Comparison of ENCODE assay signal across 20 mouse cellular contexts in the genomic region with DNA sequence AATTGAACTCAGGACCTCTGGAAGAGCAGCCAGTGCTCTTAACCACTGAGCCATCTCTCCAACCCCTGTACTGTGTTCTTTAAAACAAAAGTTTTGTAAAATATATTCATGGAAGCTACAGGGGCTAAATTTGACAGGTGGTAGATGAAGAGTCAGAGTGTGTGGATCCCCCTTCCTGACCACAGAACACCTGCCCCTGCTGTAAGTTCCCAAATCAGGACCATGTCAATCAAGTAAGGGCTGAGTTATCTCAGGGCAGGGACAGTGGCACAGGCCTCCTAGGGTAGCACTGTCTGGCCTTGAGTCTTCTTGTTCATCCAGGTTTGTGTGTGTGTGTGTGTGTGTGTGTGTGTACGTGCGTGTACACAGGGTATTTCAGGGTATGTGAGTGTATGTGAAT. TPM values are rescaled to one million over a fixed set of nuclear protein-coding genes. Genes with fewer than 3 reads are reported as not detected.
DNase-seq lines count a peak whose midpoint lies in the region; ATAC-seq and TF ChIP-seq lines count a peak whose summit lies in the region.
"Had no signal": no experiment of that assay in that cellular context is flagged by ENCODE, and none has a peak within 500 bp of the region (broad histone marks: within the 10 kb centered on the region; RNA-seq: fewer than 3 reads in every experiment).

No protein-coding gene starts in this region.

- no peak for TF ChIP-seq EP300 in CH12.LX (IDR thresholded peaks at IDR 0.05; ENCODE audit: low read length)

- DNase-seq in A20 (ENCODE audit: low read depth, low spot score) (peak; percentile 72), CH12.LX (ENCODE audit: extremely low read depth) (peak; percentile 44)
- no peak for DNase-seq in thymus, adult 18-20 months
- DNase-seq: adrenal gland, adult 2 months; adrenal gland, adult 8-10 months; adrenal gland, postnatal 10 days; adrenal gland, postnatal 14 days; adrenal gland, postnatal 25 days; adrenal gland, postnatal 36 days; B cell, adult 2 months; cerebellum, adult 11 months; cerebellum, adult 11-12 months; cerebellum, adult 18-20 months; cerebellum, adult 2 months; cerebellum, adult 8-10 months had no signal

- in situ Hi-C loops in CH12.LX (cut with MboI; ENCODE audit: low pct_ligation_motif_present, low pct_unique_long_range_greater_than_20kb, low sequenced_read_pairs): no loop called here

- H3K36me3 ChIP-seq in CH12.LX (replicated peaks in 1 of 2; ENCODE audit: control insufficient read depth in 1 of 2, insufficient read depth in 1 of 2, low read length in 1 of 2): peaks cover 0 to 3% of the 10 kb centered on the region in 2 experiments
- H3K36me3 ChIP-seq in midbrain, embryonic 16.5 days (ENCODE audit: control insufficient read depth, insufficient read depth, low read length): no peaks in the 10 kb centered on the region
- H3K36me3 ChIP-seq: G1E had no signal

- H3K4me2 ChIP-seq in CH12.LX (ENCODE audit: insufficient read depth, low read depth, poor library complexity, severe bottlenecking): no peak overlapping the region
- no peak overlapping the region for H3K4me2 ChIP-seq in midbrain, embryonic 16.5 days (ENCODE audit: low read length)

- H3K79me2 ChIP-seq in CH12.LX (replicated peaks; ENCODE audit: control insufficient read depth, extremely low read depth, insufficient read depth, poor library complexity, severe bottlenecking): no peaks in the 10 kb centered on the region

- H3K4me1 ChIP-seq in CH12.LX (ENCODE audit: control insufficient read depth in 1 of 2, insufficient read depth in 2 of 2): peaks cover 3 to 53% of the 10 kb centered on the region in 2 experiments
- H3K4me1 ChIP-seq in midbrain, embryonic 16.5 days (ENCODE audit: control insufficient read depth, insufficient read depth, low read length): no peaks in the 10 kb centered on the region

- TF ChIP-seq RAD21 in CH12.LX (IDR thresholded peaks at IDR 0.05; ENCODE audit: low read depth, low read length): no peak

- no peak overlapping the region for H3K27ac ChIP-seq in CH12.LX (ENCODE audit: insufficient read depth, low read depth)
- no peak overlapping the region for H3K27ac ChIP-seq in midbrain, embryonic 16.5 days (ENCODE audit: low read length)

- TF ChIP-seq POLR2A in CH12.LX (IDR thresholded peaks at IDR 0.05; ENCODE audit: low read depth, low read length): no peak

- dilution Hi-C loops in CH12.LX (cut with MboI; ENCODE audit: extremely low pct_ligation_motif_present, extremely low pct_unique_long_range_greater_than_20kb, low sequenced_read_pairs): no loop called here

- no peak for ATAC-seq in midbrain, embryonic 16.5 days
- ATAC-seq: activated CD4-positive, CD25-positive, alpha-beta regulatory T cell, adult 4 months; CD4-positive, CD25-positive, alpha-beta regulatory T cell, adult 4 months; Patski had no signal

- no peak for TF ChIP-seq CTCF in CH12.LX (conservative IDR thresholded peaks at IDR 0.05 in 1 of 2, IDR thresholded peaks at IDR 0.05 in 1 of 2; ENCODE audit: low read depth in 2 of 2, low read length in 2 of 2)

- no peak overlapping the region for H3K4me3 ChIP-seq in CH12.LX (replicated peaks in 1 of 3; ENCODE audit: low read depth in 2 of 3, low read length in 2 of 3, poor library complexity in 1 of 3)
- no peak overlapping the region for H3K4me3 ChIP-seq in midbrain, embryonic 16.5 days (ENCODE audit: low read depth, low read length)

- 97% methylated on average over 2 of the region's 2 CpGs for WGBS in midbrain, embryonic 16.5 days

- H3K9me3 ChIP-seq in CH12.LX (replicated peaks; ENCODE audit: low read length): no peaks in the 10 kb centered on the region
- no peaks in the 10 kb centered on the region for H3K9me3 ChIP-seq in midbrain, embryonic 16.5 days (replicated peaks; ENCODE audit: control insufficient read depth, low read length, poor library complexity, severe bottlenecking)

- H3K27me3 ChIP-seq in CH12.LX (replicated peaks): no peaks in the 10 kb centered on the region
- no peaks in the 10 kb centered on the region for H3K27me3 ChIP-seq in midbrain, embryonic 16.5 days (ENCODE audit: control insufficient read depth, insufficient read depth, low read depth, low read length)
- H3K27me3 ChIP-seq: Patski had no signal

- no peak overlapping the region for H3K9ac ChIP-seq in CH12.LX (ENCODE audit: insufficient read depth, low read depth)
- H3K9ac ChIP-seq in midbrain, embryonic 16.5 days (ENCODE audit: low read depth, low read length): no peak overlapping the region

TF ChIP-seq in CH12.LX, 34 proteins besides CTCF, POLR2A, EP300 and RAD21:
- peak; percentile 79; the same call in 1 of the 2 replicates for TF ChIP-seq MEF2A (IDR thresholded peaks at IDR 0.05; ENCODE audit: borderline replicate concordance, low read depth, low read length)
- no peak for TF ChIP-seq CHD1 (IDR thresholded peaks at IDR 0.05; ENCODE audit: low read depth, low read length)
- TF ChIP-seq MXI1 (IDR thresholded peaks at IDR 0.05; ENCODE audit: low read depth, low read length): no peak
- TF ChIP-seq SMC3 (IDR thresholded peaks at IDR 0.05; ENCODE audit: low read depth, low read length): no peak
- TF ChIP-seq TCF12 (IDR thresholded peaks at IDR 0.05; ENCODE audit: low read depth, low read length): peak; percentile 57; the same call in 1 of the 2 replicates
- TF ChIP-seq TBP (conservative IDR thresholded peaks at IDR 0.05; ENCODE audit: low read depth, low read length): no peak
- TF ChIP-seq E2F4 (IDR thresholded peaks at IDR 0.05; ENCODE audit: insufficient replicate concordance, low read depth, low read length): no peak
- no peak for TF ChIP-seq MAZ (IDR thresholded peaks at IDR 0.05; ENCODE audit: low read depth, low read length)
- TF ChIP-seq MYC (IDR thresholded peaks at IDR 0.05; ENCODE audit: low read depth, low read length): no peak
- no peak for TF ChIP-seq ZNF384 (IDR thresholded peaks at IDR 0.05; ENCODE audit: low read depth, low read length)
- TF ChIP-seq ETS1 (conservative IDR thresholded peaks at IDR 0.05; ENCODE audit: low read depth, low read length): peak; percentile 48
- no peak for TF ChIP-seq ZKSCAN1 (IDR thresholded peaks at IDR 0.05; ENCODE audit: borderline replicate concordance, low read depth, low read length)
- no peak for TF ChIP-seq USF2 (conservative IDR thresholded peaks at IDR 0.05; ENCODE audit: low read depth, low read length)
- no peak for TF ChIP-seq ZMIZ1 (IDR thresholded peaks at IDR 0.05; ENCODE audit: low read depth, low read length)
- TF ChIP-seq JUN (IDR thresholded peaks at IDR 0.05; ENCODE audit: insufficient read depth, low read depth, low read length): no peak

RNA-seq across cellular contexts. Expression of a gene that starts 37.2 kb away (rescaled TPM):
- total RNA-seq in CH12.LX (2012; rRNA removed) (3.9 and 6.2 TPM in 2 replicates), CH12.LX (2014; rRNA removed) (13.4 and 14.1 TPM in 2 replicates)
- polyA plus RNA-seq in CH12.LX (2012; ENCODE audit: insufficient read length, low read depth): 16.3 and 17.0 TPM in 2 replicates
- polyA plus RNA-seq in midbrain, embryonic 16.5 days (2015; fragmentation: Nextera tagmentation; extraction: Ambion mirVana): 5.1 and 5.2 TPM in 2 replicates

RNA-seq across cellular contexts. Expression of a gene that starts 53.3 kb away (rescaled TPM):
- total RNA-seq in CH12.LX (2012; rRNA removed): 39.1 and 53.4 TPM in 2 replicates
- 43.5 and 51.9 TPM in 2 replicates for total RNA-seq in CH12.LX (2014; rRNA removed)
- 83.3 and 91.9 TPM in 2 replicates for polyA plus RNA-seq in CH12.LX (2012; ENCODE audit: insufficient read length, low read depth)
- 8.2 and 9.1 TPM in 2 replicates for polyA plus RNA-seq in midbrain, embryonic 16.5 days (2015; fragmentation: Nextera tagmentation; extraction: Ambion mirVana)

RNA-seq across cellular contexts. Expression of a gene that starts 55.5 kb away (rescaled TPM):
- total RNA-seq in CH12.LX (2012; rRNA removed) (35.0 and 35.7 TPM in 2 replicates), CH12.LX (2014; rRNA removed) (34.4 TPM in 2 replicates)
- 39.3 and 41.4 TPM in 2 replicates for polyA plus RNA-seq in CH12.LX (2012; ENCODE audit: insufficient read length, low read depth)
- 5.1 and 5.8 TPM in 2 replicates for polyA plus RNA-seq in midbrain, embryonic 16.5 days (2015; fragmentation: Nextera tagmentation; extraction: Ambion mirVana)

Comparison
In these comparisons a context has a peak if more than half of its experiments do, and no peak if none do; other contexts are left out.
1. DNase-seq: peak in A20 (single experiment) and CH12.LX (single experiment); none in thymus, adult 18-20 months (0 of 2).